Mouse (Mus musculus) adrenal gland, postnatal 4 days (tissue): ENCODE results near the gene Odf3l1. TPM values are rescaled to one million over a fixed set of nuclear protein-coding genes. Genes with fewer than 3 reads are reported as not detected.
"Not testable (repeated sequence)": the region's sequence is repeated elsewhere in the genome, so short reads cannot be mapped to it uniquely, and the experiment has no call there.

Experiments
- DNase-seq, 2 experiments: peaks; one replicate each; pipeline ENCODE4 v3.0.0; 2021 to 2022; ENCODE audit warnings: low spot score in 2 of 2, mixed read lengths in 2 of 2
- long read RNA-seq, 2 experiments: library from polyadenylated mRNA; stranded (forward); transcript quantifications; one replicate each; pipeline ENCODE4 v2.0.0; 2021
- total RNA-seq, 2 experiments: library from RNA; stranded (reverse); gene quantifications; 2 replicates each; pipeline ENCODE4 v1.2.3; 2021

Gene Odf3l1
- 1 to 10 TPM in 1 of 2 experiments, under 1 TPM in 1; 0.73 to 1.4 TPM for total RNA-seq
- long read RNA-seq, experiment 1, partial matches to known transcripts: 0 of 1 reads
- long read RNA-seq, experiment 1, other reads (novel, unspliced or antisense): 1 of 1 reads
- long read RNA-seq, experiment 2: 0 reads

- DNase-seq: no peak
These were observed at the start of gene Odf3l1 for GRCm38 (mm10) chr9:56864216-56864729. TSS of gene Odf3l1 (minus strand) at chr9:56864679.

- no peak for DNase-seq
These were observed 49.5 kb upstream of the Odf3l1 start for GRCm38 (mm10) chr9:56913991-56914390.

DNA sequence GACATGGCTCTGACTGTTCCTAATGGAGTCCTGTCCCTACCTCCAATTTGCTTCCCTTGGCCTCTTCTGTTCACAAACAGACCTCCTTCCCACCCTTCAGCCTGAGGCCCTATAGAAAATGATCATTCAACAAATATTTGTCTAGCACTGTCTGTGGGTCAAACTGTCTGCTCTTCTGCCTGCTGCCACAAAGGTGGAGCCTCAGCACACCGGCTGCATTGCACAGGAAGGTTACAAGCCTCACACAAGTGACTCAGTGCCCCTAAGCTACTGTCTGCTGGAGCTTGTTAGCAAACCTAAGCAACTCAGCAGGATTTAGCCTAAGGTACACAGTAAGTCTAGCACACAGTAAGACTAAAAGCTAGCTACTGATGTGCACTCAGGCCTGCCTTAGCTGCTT lies 46.5 kb upstream of the Odf3l1 start:
- no peak for DNase-seq

DNA sequence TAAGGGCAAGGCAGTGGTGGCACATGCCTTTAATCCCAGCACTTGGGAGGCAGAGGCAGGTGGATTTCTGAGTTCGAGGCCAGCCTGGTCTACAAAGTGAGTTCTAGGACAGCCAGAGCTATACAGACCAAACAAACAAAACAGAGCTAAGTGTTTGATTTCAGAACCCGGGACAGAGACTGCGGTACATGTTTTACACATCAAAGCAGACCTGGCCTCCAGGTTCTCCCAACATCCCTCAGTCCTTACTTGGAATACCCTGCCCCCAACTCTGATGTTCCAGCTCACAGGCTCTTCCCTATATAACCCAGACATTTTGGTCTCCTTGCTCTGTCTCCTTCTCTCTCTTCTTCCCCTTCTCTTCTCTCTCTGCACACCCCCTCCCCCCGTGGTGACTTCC lies 45.5 kb upstream of the Odf3l1 start:
- DNase-seq: not testable (repeated sequence)

DNA sequence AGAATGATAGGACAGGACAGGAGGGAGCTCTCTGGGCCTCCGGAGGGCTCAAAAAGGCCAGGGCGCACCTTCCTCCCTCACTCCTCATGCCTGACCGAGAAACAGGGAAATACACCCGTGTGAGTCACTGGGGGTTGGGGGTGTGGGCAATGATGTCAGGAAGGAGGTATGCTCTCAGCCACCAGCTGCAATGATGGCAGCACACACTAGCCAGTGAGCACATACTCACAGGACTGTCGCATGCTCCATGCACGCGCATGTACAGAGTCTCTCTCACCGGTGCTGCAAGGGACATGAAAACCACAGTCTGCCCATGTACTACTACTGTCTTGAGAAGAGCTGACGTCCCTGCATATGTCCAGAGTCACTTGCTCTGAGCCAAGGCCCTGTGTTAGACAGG lies 43.1 kb upstream of the Odf3l1 start:
- no peak for DNase-seq

- no peak for DNase-seq
These were observed 39.2 kb upstream of the Odf3l1 start for GRCm38 (mm10) chr9:56903662-56904061.

GRCm38 (mm10) chr9:56901187-56901586 lies 36.7 kb upstream of the Odf3l1 start:
- no peak for DNase-seq

DNA sequence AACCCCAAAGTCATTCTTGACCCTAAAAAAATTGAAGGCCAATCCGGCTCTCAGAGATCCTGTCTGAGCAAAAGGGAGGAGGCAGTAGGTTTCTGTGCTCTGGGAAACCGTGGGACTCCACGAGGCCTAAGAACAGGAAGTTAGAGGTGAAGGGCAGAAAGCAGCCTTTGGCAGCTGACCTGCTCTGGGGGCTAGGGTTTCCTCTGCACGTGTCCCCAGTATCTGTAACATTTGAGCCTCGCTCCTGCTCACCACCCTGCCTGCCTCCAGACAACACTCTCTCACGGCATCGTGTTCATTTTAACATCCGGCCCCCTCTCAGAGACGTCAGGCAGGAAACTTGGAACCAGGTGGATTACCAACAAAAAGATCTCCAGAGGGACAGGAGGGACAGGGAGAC lies 36.1 kb upstream of the Odf3l1 start:
- DNase-seq: no peak

DNA sequence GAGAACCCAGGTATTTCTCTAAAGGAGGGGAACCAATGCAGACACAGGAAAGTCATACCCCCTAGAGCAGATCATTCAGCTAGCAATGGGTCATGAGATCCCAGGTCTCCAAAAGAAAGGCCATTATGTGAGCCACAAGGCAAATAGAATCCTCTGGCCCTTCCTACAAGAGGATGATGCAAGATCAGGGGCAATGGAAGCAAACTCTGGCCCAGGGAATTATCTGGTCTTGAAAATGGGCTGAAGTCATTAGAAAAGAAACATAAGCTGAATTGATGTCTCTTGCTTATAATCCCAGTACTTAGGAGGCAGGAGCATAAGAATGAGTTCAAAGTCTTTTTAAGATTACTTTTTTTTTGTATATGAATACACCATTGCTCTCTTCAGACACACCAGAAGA lies 35.6 kb upstream of the Odf3l1 start:
- no peak for DNase-seq

DNA sequence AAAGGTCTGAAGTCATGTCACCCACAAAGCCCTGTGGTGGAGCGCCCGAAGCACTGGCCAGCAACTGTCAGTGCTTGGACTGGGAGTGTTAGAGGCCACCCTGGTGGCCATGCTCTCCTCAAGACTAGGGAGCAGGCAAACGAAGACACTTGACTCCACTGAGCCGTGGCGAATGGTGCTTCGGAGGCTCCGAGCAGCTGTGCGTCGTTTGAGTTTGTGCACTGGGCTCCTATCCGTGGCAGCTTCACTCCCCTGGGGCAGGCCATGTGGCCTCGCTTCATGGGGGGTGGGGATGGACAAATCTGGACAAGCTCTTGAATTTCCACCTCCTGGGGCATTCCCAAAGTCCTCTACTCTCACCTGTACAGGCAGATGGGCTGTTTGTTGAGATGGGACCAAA lies 34.9 kb upstream of the Odf3l1 start:
- DNase-seq: no peak

- DNase-seq: no peak
These were observed 32.3 kb upstream of the Odf3l1 start for GRCm38 (mm10) chr9:56896779-56897178.

GRCm38 (mm10) chr9:56894006-56894405 lies 29.5 kb upstream of the Odf3l1 start:
- DNase-seq: peak in 1 of 2 experiments; percentile 44

- no peak for DNase-seq
These were observed 28.8 kb upstream of the Odf3l1 start for GRCm38 (mm10) chr9:56893313-56893712.

- no peak for DNase-seq
These were observed 27.6 kb upstream of the Odf3l1 start for GRCm38 (mm10) chr9:56892111-56892510.

DNA sequence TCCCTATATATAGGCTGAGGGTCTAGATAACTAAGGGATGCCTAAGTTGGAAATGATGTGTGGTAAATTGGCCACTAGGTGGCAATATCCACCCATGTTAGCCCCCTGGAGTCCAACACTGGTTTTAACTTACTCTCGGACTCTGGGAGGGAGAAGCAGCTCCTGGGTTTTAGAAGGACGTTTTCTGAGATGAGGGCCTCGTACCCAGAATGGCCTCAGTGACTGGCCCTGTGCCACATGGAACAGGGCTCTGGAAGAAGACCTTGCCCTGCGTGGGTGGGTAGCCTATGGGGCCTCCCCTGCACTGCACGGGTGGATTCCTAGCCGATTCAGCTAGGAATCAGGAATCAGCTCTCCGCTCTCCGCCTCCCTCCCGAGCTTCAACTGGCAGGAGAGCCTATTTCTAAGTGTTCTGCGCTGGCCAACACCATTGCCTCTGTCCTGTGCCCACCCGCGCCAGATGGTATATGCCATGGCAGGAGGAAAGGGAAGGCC lies 27.1 kb upstream of the Odf3l1 start:
- DNase-seq: no peak

DNA sequence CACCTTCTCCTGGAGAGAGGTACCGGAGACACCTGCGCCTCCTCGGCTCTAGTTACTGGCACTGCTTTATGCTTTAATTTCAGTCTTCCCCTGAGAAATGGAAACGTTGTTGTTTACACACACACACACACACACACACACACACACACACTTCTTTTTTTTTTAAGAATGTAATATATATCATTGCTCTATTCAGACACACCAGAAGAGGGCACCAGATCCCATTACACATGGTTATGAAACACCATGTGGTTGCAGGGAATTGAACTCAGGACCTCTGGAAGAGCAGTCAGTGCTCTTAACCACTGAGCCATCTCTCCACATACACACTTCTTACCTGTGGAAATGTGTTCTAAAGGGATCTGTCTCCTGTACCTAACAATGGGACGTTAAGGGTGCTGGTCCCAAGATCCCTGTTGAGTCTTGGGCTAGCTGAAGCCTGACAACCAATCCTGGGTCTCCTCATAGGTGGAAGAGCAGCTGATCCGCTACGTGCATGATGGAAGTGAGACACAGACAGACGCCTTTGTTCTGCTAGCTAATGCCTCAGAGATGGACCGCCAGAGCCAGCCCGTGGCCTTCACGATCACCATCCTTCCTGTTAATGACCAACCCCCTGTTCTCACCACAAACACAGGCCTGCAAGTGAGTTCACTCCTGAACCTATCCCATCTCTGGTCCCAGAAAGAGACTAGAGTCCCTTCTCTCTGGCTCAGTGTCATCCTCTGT lies 26.2 kb upstream of the Odf3l1 start:
- no peak for DNase-seq

DNA sequence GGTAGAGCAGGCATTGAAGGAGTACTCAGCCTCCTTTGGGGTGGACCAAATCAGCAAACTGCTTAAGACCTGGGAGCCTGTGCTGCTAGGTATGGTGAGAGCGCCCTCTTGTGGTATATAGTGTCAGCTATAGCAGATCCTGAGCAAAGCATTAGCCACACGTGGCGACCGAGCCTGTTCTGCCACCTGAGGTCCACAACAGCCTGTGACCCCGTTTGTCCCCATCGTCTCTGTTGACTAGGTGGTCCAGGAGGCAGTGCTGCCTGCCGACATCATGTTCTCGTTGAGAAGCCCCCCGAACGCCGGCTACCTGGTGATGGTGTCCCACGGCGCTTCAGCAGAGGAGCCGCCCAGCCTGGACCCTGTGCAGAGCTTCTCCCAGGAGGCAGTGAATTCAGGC lies 25.3 kb upstream of the Odf3l1 start:
- peak in 1 of 2 experiments; percentile 42 for DNase-seq

- DNase-seq: no peak
These were observed 23.1 kb upstream of the Odf3l1 start for GRCm38 (mm10) chr9:56887581-56887980.

DNA sequence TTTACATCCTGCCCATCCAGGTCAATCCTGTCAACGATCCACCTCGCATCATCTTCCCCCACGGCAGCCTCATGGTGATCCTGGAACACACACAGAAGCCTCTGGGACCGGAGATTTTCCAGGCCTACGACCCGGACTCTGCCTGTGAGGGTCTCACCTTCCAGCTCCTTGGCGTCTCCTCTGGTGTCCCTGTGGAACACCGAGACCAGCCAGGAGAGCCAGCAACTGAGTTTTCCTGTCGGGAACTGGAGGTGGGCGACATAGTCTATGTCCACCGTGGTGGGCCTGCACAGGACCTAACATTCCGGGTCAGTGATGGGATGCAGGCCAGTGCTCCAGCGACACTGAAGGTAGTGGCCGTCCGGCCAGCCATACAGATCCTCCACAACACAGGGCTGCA lies 22.1 kb upstream of the Odf3l1 start:
- DNase-seq: no peak

DNA sequence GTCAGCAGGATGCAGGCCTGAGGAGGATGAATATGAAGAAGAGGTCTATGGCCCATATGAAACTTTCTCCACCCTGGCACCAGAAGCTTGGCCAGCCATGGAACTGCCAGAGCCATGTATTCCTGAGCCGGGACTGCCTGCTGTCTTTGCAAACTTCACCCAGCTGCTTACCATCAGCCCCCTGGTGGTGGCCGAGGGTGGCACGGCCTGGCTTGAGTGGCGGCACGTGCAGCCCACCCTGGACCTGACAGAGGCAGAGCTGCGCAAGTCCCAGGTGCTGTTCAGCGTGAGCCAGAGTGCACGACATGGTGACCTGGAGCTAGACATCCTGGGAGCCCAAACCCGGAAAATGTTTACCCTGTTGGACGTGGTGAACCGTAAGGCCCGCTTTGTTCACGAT lies 21.6 kb upstream of the Odf3l1 start:
- DNase-seq: no peak

GRCm38 (mm10) chr9:56884328-56884727 lies 19.8 kb upstream of the Odf3l1 start:
- no peak for DNase-seq

DNA sequence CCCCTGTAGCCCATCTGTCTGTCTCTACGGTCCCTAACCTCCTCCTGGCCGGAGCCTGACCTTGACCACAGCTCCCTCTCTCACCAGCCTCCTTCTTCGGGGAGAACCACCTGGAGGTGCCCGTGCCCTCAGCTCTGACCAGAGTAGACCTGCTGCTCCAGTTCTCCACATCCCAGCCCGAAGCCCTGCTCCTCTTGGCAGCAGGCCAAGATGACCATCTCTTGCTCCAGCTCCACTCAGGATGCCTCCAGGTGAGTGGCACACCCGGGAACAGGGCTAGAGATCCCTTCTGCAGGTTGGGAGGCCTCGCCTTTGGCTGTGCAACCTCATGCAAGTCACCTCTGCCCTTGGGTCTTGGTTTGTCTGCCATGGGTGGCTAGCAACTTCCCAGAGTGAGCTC lies 19.0 kb upstream of the Odf3l1 start:
- no peak for DNase-seq

GRCm38 (mm10) chr9:56882818-56883217 lies 18.3 kb upstream of the Odf3l1 start:
- DNase-seq: no peak
